Mouse (Mus musculus) kidney, postnatal 0 days (tissue): Measurements from ENCODE around the gene Ttf1. TPM values are rescaled to one million over a fixed set of nuclear protein-coding genes. Genes with fewer than 3 reads are reported as not detected.

Source experiments
- ATAC-seq: fragments of 200-750 bp; cut with Nextera tagmentation; replicated peaks from 2 replicates; pipeline ENCODE4 v1.8.0; 2017; ENCODE audit warnings: low read depth, moderate number of reproducible peaks, moderate TSS enrichment, moderate library complexity; ENCODE audit not compliant: low FRiP score
- DNase-seq: peaks from one replicate; pipeline ENCODE4 v3.0.0-alpha.2; 2016; ENCODE audit warnings: low spot score
- H3K27ac ChIP-seq: fragments of 300-500 bp; sonication (generic); 2 replicates; pipeline ENCODE4 v1.5.1; 2014; ENCODE audit warnings: mild to moderate bottlenecking
- H3K27me3 ChIP-seq: fragments of 300-500 bp; sonication (generic); 2 replicates; pipeline ENCODE4 v1.6.1; 2014; ENCODE audit warnings: low read length, mixed read lengths; ENCODE audit not compliant: insufficient read depth
- H3K36me3 ChIP-seq: fragments of 300-500 bp; sonication (generic); 2 replicates; pipeline ENCODE4 v1.6.1; 2014; ENCODE audit warnings: low read length, mixed read lengths; ENCODE audit not compliant: insufficient read depth
- H3K4me1 ChIP-seq: fragments of 300-500 bp; sonication (generic); replicated peaks from 2 replicates; pipeline ENCODE4 v1.6.1; 2014; ENCODE audit warnings: antibody characterized with exemption, low read length, mixed read lengths; ENCODE audit not compliant: insufficient read depth
- H3K4me2 ChIP-seq: fragments of 300-500 bp; sonication (generic); 2 replicates; pipeline ENCODE4 v1.6.1; 2014; ENCODE audit warnings: mild to moderate bottlenecking, low read length, moderate library complexity, mixed read lengths
- H3K4me3 ChIP-seq: fragments of 300-500 bp; sonication (generic); replicated peaks from 2 replicates; pipeline ENCODE4 v1.5.1; 2014; ENCODE audit warnings: low read depth, low read length
- H3K9ac ChIP-seq: fragments of 300-500 bp; sonication (generic); 2 replicates; pipeline ENCODE4 v1.6.1; 2014; ENCODE audit warnings: low read depth, low read length
- H3K9me3 ChIP-seq: fragments of 300-500 bp; sonication (generic); replicated peaks from 2 replicates; pipeline ENCODE4 v1.6.1; 2016; ENCODE audit warnings: low read length, inconsistent platforms, mixed read lengths
- CTCF ChIP-seq: IDR thresholded peaks from 2 replicates; pipeline ENCODE4 v1.5.1; 2016; ENCODE audit warnings: antibody characterized with exemption, low read depth, mild to moderate bottlenecking, moderate library complexity
- WGBS: fragments of 180-500 bp; shearing (Covaris S2); extraction: QIAGEN DNeasy Blood & Tissue Kit; methylation state at CpG from one replicate; pipeline ENCODE4 v1.1.7; 2014; 5-methylcytosine and 5-hydroxymethylcytosine counted together
- polyA plus RNA-seq: library from polyadenylated mRNA; unstranded; fragments of >200 nt; fragmentation: Nextera tagmentation; extraction: Ambion mirVana; gene quantifications from 2 replicates; pipeline ENCODE4 v1.2.1, GENCODE M21; 2015

Gene Ttf1
- polyA plus RNA-seq, 1 experiment from 2014 or later, result 6.6 TPM

DNA sequence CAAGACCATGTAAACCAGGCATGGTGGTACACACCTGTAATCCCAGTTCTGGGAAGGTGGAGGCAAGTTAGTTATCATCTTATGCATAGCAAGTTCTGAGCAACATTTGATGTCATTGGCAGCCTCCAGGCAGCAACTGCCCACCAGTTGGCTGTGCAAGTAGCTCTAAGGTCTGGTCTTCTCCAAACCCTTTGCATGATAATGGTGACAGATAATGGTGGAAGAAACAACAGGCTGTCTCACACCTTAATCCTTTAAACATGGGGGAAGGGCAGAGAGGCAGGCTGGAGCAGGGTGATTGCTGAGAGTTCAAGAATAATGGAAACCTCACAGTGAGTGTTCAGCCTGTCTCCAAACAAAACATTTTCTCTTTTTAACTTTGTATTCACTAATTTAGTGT is 60.9 kb downstream of the Ttf1 start:
- Histone ChIP-seq H3K36me3 (no peaks in the 10 kb centered on the region), H3K9ac (no peak overlapping the region), H3K4me2 (no peak overlapping the region), H3K27me3 (no peaks in the 10 kb centered on the region), H3K27ac (no peak overlapping the region), H3K9me3 (no peaks in the 10 kb centered on the region), H3K4me3 (no peak overlapping the region), H3K4me1 (no peaks in the 10 kb centered on the region)
- DNase-seq (no peak), ATAC-seq (no peak)
- no peak for TF ChIP-seq CTCF

DNA sequence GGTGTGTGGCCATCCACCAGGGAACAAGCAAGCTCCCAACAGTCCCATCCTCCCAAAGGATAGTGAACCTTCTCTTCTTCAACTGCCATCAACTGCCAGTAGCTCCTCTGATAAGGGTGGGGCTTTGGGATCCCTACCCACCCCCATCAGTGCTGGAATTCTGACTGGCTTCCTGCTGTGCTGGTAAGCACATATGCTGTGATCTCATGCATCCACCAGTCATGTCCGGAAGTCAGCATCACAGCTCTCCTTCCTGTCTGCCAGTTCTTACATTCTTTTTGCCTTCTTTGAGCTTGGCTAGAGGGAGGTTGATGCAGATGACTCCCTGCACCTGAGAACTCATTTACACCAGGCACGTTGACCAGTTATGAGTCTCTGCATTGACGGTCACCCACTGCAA is 62.4 kb downstream of the Ttf1 start:
- no peaks in the 10 kb centered on the region for H3K27me3 ChIP-seq
- no peak overlapping the region for H3K27ac ChIP-seq
- no peaks in the 10 kb centered on the region for H3K36me3 ChIP-seq
- no peak overlapping the region for H3K9ac ChIP-seq
- no peak overlapping the region for H3K4me2 ChIP-seq
- no peaks in the 10 kb centered on the region for H3K4me1 ChIP-seq
- no peaks in the 10 kb centered on the region for H3K9me3 ChIP-seq
- no peak for ATAC-seq
- 64% methylated on average over 3 of the region's 3 CpGs for WGBS
- no peak overlapping the region for H3K4me3 ChIP-seq
- DNase-seq, result peak; percentile 12
- no peak for TF ChIP-seq CTCF

DNA sequence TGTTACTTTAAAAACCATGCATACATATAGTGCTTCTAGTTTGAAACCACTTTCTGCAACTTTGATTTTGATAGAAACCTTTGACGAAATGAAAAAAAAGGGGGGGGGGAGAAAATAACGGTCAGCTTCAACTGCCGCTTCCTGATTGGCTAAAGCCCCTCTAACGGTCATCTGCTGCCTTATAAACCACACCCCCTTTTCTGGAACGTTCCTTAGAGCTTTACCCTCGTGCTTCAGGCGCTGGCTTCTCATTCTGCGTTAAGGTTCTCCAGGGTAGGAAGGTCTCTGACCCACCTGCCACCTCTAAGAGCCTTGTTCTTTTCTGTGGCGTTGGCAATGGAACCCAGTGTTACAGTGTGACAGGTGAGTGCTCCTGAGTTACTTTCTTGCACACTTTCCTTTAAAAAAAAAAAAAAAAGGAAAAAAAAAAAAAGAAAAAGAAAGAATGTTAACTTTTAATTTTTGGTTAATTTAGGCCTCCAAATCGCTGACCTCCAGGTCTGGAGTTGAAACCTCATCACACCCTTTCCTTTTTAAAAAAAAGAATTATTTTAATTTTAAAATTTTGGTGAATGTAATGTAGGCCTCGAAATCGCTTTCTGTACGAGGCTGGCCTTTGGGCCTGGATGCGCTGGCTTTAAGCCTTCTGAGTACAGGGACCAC is 64.0 kb downstream of the Ttf1 start, which contains the start of gene Setx:
Gene Setx (plus strand): TSS at position 275 of the 663 bp plus-strand sequence.
- Histone ChIP-seq H3K4me2 (peak within 1 kb of the TSS; percentile 78), H3K9me3 (no peaks in the 10 kb centered on the region), H3K27ac (peak within 1 kb of the TSS; percentile 97), H3K9ac (peak within 1 kb of the TSS; percentile 79), H3K4me3 (peak within 1 kb of the TSS; percentile 76), H3K36me3 (no peaks in the 10 kb centered on the region), H3K27me3 (no peaks in the 10 kb centered on the region), H3K4me1 (no peaks in the 10 kb centered on the region)
- TF ChIP-seq CTCF, result no peak
- 63% methylated on average over 14 of the region's 14 CpGs for WGBS
- DNase-seq, result peak; percentile 38
- no peak for ATAC-seq

DNA sequence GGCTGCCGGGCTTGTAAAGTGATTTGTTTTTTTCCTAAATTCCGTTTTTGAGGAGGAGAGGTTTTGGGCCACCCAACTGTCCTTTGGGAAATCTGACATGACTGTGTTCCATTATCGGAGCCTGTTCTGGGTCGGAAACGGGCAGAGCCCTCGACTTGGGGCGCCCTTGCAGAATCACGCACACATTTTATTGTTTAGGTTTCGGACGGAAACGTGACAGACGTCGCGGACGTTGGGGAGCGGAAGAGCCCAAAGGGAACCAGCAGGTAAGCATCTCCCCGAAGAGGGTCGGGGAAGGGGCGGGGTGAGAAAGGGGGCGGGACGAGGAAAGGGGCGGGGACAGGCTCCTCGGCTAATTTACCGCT is 64.5 kb downstream of the Ttf1 start:
- ATAC-seq, result no peak
- under 1% methylated on average over 24 of the region's 24 CpGs for WGBS
- Histone ChIP-seq H3K9me3 (no peaks in the 10 kb centered on the region), H3K9ac (peak overlapping the region; percentile 53), H3K4me3 (peak overlapping the region; percentile 76), H3K27me3 (no peaks in the 10 kb centered on the region), H3K36me3 (peaks cover 2% of the 10 kb centered on the region; the same call in 1 of the 2 replicates), H3K4me2 (peak overlapping the region; percentile 78), H3K4me1 (no peaks in the 10 kb centered on the region), H3K27ac (peak overlapping the region; percentile 60)
- TF ChIP-seq CTCF, result no peak
- no peak for DNase-seq

DNA sequence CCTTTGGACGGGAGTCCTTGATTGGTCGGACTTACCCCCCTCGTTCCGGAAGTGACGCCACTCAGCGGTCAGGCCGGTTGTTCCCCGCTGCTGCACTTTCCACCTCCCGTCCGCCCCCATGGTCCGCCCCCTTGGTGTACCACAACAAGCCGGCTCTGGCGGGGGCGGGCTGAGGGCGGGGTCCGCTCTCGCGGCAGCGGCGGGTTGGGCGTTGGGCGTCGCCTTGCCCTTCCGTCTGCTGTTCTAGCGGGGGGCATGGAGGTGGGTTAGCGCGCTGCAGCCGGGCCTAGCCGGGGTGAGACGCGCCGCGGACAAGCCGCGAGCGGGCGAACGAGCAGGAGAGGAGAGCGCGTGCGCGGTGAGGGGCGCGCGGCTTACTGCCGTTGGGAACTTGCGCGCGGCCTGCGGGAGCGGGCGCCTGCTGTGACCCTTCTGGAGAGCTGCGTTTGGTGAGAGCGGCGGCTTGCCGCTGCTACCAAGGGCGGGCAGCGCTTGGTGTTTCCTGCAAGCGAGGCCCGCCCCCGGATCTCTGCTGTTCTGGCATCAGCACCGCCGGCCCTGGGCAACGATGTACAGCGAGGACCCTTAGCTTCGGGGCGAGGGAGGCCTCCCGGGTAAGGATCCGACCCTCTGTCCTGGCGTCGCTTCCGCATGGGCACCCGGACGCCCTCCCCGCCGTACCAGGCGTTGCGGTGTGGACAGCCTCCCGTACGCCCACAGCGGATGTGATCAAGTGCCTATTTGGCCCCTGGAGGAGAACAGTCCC is 65.1 kb downstream of the Ttf1 start:
- peak; percentile 99 for DNase-seq
- Histone ChIP-seq H3K4me1 (no peaks in the 10 kb centered on the region), H3K9ac (peak overlapping the region; percentile 79), H3K27me3 (no peaks in the 10 kb centered on the region), H3K9me3 (no peaks in the 10 kb centered on the region), H3K4me3 (peak overlapping the region; percentile 76), H3K4me2 (peak overlapping the region; percentile 78), H3K36me3 (peaks cover 8% of the 10 kb centered on the region; the same call in 1 of the 2 replicates), H3K27ac (peak overlapping the region; percentile 97)
- peak; percentile 98 for ATAC-seq
- peak; percentile 5; the same call in 1 of the 2 replicates for TF ChIP-seq CTCF
- WGBS, result under 1% methylated on average over 81 of the region's 81 CpGs

DNA sequence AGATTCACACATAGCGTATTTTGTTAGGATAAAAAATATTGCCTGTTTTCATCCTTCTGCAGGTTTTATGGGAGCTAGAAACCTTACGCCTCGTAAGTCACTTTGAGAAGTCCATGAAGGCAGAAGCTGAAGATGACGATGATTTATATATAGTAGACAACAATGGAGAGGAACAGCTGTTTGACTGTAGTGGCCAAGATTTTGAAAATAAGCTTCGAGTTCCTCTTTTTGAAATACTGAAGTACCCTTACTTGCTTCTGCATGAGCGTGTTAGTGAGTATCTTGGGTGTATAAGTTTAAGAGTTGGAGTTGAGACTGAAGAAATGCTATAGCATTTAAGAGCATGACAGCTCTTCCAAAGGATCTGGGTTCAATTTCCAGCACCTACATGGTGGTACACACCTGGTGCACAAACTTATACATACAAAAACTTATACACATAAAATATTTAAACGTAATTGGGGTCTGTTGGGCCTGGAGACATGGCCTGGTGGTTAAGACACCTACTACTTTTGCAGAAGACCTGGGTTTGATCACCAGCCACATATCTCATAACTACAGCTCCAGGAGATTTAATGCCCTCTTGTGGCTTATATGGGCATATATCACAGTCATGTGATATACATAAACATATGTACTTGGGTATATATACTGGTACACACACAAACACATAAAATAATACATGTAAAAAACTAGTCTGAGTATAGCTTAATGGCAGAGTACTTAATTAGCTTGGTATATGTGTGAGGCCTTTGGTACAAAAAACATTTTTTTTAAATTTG is 70.2 kb downstream of the Ttf1 start:
- H3K4me2 ChIP-seq, result no peak overlapping the region

More for the DNA sequence above, 70.2 kb downstream of the Ttf1 start:
- no peaks in the 10 kb centered on the region for H3K4me1 ChIP-seq
- DNase-seq (no peak), ATAC-seq (no peak)
- peak; percentile 30; the same call in 1 of the 2 replicates for TF ChIP-seq CTCF
- H3K9ac ChIP-seq, result no peak overlapping the region
- H3K36me3 ChIP-seq, result peaks cover 27% of the 10 kb centered on the region
- WGBS, result 91% methylated on average over 7 of the region's 7 CpGs
- no peaks in the 10 kb centered on the region for H3K9me3 ChIP-seq
- H3K4me3 ChIP-seq, result no peak overlapping the region
- H3K27ac ChIP-seq, result no peak overlapping the region
- no peaks in the 10 kb centered on the region for H3K27me3 ChIP-seq
